Mouse (Mus musculus): ENCODE results near the gene Mog. TPM values are rescaled to one million over a fixed set of nuclear protein-coding genes. Genes with fewer than 3 reads are reported as not detected.

Gene Mog
- polyA plus RNA-seq, 1 experiment from 2014 or later = not detected

DNA sequence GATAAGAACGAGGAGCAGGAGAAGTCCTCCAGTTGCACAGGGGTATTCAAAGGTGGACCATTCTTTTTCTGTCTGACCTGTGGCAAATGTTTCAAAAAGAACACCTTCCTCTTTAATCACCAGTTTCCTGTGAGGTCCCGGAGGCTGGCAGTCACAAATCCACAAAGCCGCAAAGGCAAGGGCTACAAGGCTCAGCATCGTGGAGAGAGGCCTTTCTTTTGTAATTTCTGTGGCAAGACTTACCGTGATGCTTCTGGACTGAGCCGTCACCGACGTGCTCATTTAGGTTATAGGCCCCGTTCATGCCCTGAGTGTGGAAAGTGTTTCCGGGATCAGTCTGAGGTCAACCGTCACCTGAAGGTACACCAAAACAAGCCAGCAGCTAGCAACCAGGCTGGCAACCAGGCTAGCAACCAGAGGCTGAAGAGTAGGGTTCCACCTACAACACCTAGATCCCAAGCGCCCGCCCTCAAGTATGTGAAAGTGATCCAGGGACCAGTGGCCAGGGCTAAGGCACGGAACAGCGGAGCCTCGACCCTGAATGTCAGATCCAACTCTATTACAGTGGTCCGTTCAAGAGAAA, 13.6 kb downstream of the Mog start:
- Histone ChIP-seq H3K27me3 (no peaks in the 10 kb centered on the region), H3K9me3 (replicated peaks) (no peaks in the 10 kb centered on the region), H3K27ac (no peak overlapping the region), H3K4me1 (replicated peaks) (no peaks in the 10 kb centered on the region), H3K36me3 (peaks cover 16% of the 10 kb centered on the region), H3K4me2 (no peak overlapping the region), H3K9ac (no peak overlapping the region), H3K4me3 (no peak overlapping the region)
- ATAC-seq (replicated peaks; ENCODE audit: insufficient number of reproducible peaks, insufficient read depth, low FRiP score, low read depth) = no peak
- 88% methylated on average over 17 of the region's 17 CpGs for WGBS

DNA sequence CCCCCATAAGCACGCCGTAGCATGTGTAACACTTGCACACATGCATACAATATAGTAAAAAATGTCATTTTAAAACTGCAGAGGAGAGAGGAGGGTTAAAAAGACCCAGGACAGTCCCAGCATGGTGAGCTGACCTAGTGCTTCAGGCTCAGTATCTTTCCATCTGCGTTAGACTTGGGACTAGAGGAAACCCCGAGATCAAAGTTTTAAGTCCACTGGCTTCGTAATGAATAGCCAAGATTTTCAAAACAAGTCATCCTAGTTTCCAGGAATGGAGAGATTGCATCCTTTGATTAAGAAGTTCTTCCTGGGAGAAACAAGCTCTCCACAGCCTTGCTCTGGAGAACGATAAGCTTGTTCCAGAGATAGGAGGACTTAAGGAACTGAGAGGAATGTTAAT, 15.0 kb downstream of the Mog start:
- no peak overlapping the region for H3K9ac ChIP-seq
- 79% methylated on average over 6 of the region's 6 CpGs for WGBS
- no peaks in the 10 kb centered on the region for H3K27me3 ChIP-seq
- H3K27ac ChIP-seq = no peak overlapping the region
- peaks cover 16% of the 10 kb centered on the region for H3K36me3 ChIP-seq
- no peak overlapping the region for H3K4me2 ChIP-seq
- no peaks in the 10 kb centered on the region for H3K9me3 ChIP-seq (replicated peaks)
- ATAC-seq (replicated peaks; ENCODE audit: insufficient number of reproducible peaks, insufficient read depth, low FRiP score, low read depth) = no peak
- no peak overlapping the region for H3K4me3 ChIP-seq
- H3K4me1 ChIP-seq (replicated peaks) = 0 out of 2 replicates have a peak, but pooled peaks cover 3% of the 10 kb centered on the region

DNA sequence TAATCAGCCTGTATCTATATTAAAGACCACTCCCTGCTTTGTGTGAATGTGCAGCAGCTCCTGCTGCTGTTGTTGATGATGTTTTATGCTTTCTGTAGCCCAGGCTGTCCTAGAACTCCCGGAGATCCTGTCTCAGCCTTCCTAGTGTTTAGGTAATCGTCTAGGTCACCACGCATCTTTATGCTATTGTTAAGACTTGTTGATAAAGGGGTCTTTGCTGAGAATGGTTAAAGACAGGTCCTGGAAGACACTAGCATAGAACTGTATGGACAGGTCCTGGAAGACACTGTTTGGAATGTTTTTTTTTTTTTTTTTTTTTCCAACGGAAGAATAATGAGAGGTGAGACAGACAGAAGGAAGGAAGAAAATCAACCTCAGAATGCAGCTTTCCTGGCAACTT, 19.8 kb downstream of the Mog start:
- Histone ChIP-seq H3K4me2 (peak overlapping the region; percentile 95), H3K27me3 (no peaks in the 10 kb centered on the region), H3K9me3 (replicated peaks) (no peaks in the 10 kb centered on the region), H3K9ac (peak overlapping the region; percentile 86), H3K4me3 (peak overlapping the region; percentile 71), H3K4me1 (replicated peaks) (0 out of 2 replicates have a peak, but pooled peaks cover 5% of the 10 kb centered on the region), H3K27ac (no peak overlapping the region), H3K36me3 (peaks cover 5% of the 10 kb centered on the region; the same call in 1 of the 2 replicates)
- ATAC-seq (replicated peaks; ENCODE audit: insufficient number of reproducible peaks, insufficient read depth, low FRiP score, low read depth) = no peak
- 24% methylated on average over 4 of the region's 4 CpGs for WGBS

DNA sequence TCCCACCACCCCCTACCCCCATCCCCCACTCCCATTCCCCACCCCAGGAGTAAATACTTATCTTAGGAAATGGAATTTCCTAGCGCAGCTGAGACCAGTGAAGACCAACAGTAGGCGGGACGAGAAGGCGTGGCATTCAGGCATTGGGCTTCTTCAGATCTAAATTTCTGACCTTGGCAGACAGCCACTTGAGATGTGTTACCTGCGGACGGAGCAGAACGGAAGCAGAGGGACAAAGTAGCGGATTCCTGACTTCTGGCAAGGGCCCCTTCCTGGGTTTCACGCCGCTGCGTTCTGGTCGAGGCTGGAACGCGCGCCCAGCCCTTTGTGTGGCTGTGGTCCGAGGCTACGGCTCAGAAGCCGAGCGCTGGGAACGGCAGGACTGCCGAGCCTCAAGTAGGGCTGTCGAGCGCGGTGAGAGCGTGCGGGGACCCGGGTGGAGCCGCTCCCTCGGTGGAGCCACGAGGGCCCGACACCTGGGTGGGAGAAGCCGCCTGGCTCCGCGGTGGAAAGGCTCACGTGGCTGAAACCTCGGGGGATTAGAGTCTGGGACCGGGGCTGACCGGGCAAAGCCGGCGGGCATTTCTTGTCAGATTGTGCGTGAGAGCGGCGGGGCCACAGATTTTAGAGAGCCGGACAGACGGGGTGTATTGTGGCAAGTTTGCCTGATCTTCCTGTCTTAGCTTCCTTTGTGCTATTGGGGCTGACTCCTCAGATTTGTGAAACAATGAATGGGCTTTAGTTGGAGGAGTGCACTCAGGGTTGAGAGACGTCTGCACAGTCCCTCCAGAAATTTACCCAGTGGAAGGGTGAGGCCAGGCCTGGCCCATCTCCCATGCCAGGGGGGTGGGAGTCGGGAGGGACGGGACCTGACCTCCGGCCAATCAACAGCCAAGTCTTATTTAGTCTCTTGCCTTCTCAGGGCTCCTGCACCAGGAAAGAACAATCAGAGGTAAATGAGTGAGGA, 20.6 kb downstream of the Mog start:
- H3K4me1 ChIP-seq (replicated peaks) = 0 out of 2 replicates have a peak, but pooled peaks cover 5% of the 10 kb centered on the region
- H3K4me3 ChIP-seq = peak overlapping the region; percentile 71
- no peaks in the 10 kb centered on the region for H3K27me3 ChIP-seq
- under 1% methylated on average over 49 of the region's 49 CpGs for WGBS
- H3K9ac ChIP-seq = peak overlapping the region; percentile 86
- peaks cover 2% of the 10 kb centered on the region; the same call in 1 of the 2 replicates for H3K36me3 ChIP-seq
- H3K27ac ChIP-seq = peak overlapping the region; percentile 86
- no peaks in the 10 kb centered on the region for H3K9me3 ChIP-seq (replicated peaks)
- peak overlapping the region; percentile 95 for H3K4me2 ChIP-seq
- peak; percentile 79 for ATAC-seq (replicated peaks; ENCODE audit: insufficient number of reproducible peaks, insufficient read depth, low FRiP score, low read depth)

DNA sequence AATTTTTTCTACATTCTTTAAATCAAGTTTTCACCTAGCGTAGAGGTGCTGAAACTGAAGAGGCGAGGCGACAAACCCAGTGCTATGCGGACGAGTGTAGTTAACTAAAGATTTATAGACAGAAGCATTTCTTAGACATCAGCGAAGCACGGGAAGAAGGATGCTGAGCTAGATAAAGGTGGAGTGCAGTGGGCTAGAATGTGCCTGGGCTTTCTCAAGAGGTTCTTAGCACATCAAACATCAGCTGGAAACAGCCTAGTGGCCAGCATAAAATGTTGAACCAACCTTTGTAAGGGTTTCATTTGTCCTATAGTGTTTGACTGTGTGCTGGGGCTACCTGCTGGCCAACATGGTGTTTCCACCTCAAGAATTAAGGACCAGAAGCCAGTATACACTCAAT, 22.3 kb downstream of the Mog start, which contains the start of gene Zfp57:
TSS of gene Zfp57 (plus strand) at position 301 of the 400 bp plus-strand sequence.
- Histone ChIP-seq H3K27ac (no peak within 1 kb of the TSS), H3K4me2 (peak within 1 kb of the TSS; percentile 95), H3K4me3 (peak within 1 kb of the TSS; percentile 71), H3K36me3 (no peaks in the 10 kb centered on the region), H3K9ac (no peak within 1 kb of the TSS), H3K9me3 (replicated peaks) (no peaks in the 10 kb centered on the region), H3K27me3 (no peaks in the 10 kb centered on the region), H3K4me1 (replicated peaks) (0 out of 2 replicates have a peak, but pooled peaks cover 5% of the 10 kb centered on the region)
- 86% methylated on average over 7 of the region's 7 CpGs for WGBS
- no peak for ATAC-seq (replicated peaks; ENCODE audit: insufficient number of reproducible peaks, insufficient read depth, low FRiP score, low read depth)

DNA sequence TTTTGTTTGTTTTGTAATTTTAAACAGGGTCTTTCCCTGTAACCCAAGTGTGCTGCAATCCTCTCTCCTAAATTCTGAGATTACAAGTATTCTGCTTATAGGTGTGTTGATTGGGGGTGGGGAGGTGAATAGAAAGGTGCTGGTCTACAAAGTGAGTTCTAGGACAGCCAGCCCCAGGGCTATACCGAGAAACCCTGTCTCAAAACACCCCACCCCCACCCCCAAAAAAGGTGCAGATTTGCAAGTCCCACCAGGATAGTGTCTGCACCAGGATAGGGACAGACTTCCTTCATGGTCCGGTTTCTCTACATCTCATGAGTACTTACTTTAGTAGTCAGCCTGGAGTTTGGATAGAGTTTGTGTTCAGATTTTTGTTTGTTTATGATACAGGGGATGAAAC, 24.7 kb downstream of the Mog start:
- WGBS = 61% methylated on average over 2 of the region's 2 CpGs
- no peak overlapping the region for H3K9ac ChIP-seq
- H3K4me1 ChIP-seq (replicated peaks) = 0 out of 2 replicates have a peak, but pooled peaks cover 5% of the 10 kb centered on the region
- no peak for ATAC-seq (replicated peaks; ENCODE audit: insufficient number of reproducible peaks, insufficient read depth, low FRiP score, low read depth)
- H3K27ac ChIP-seq = no peak overlapping the region
- H3K36me3 ChIP-seq = no peaks in the 10 kb centered on the region
- no peaks in the 10 kb centered on the region for H3K27me3 ChIP-seq
- no peaks in the 10 kb centered on the region for H3K9me3 ChIP-seq (replicated peaks)
- no peak overlapping the region for H3K4me2 ChIP-seq
- no peak overlapping the region for H3K4me3 ChIP-seq

DNA sequence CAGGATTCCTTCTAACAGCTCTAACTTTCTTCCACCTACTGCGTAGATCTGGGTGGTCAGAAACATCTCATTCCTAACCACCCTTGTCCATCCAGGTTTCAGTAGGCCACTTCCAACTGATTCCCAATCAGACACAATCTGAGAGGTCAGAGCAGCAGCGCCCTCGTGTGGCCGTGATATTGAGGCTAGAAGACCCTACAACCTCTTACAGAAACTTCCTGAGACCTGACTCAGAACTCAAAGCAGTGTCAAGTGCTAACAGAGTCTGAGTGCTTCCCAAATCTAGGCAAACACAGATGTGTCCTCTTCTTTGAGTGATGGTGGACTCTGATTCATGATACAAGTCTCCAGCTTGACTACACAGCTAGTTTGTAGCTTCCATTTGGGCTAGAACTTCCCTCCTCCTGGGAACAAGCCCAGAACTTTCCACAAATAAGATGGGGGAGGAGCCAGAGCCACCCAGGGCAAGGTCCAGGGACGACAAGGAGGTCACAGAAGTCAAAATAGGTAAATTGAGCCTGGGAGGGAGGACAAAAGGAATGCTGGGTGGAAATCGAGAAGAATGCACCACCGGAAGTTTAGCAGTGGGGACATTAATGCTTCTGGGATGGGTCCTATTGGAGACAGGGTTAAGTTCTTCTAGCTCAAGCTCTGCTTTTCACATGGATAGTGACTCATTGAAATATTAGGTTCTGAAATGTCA, 26.0 kb downstream of the Mog start:
- Histone ChIP-seq H3K9me3 (replicated peaks) (no peaks in the 10 kb centered on the region), H3K9ac (no peak overlapping the region), H3K36me3 (no peaks in the 10 kb centered on the region), H3K27me3 (no peaks in the 10 kb centered on the region), H3K4me1 (replicated peaks) (no peaks in the 10 kb centered on the region), H3K27ac (no peak overlapping the region), H3K4me3 (no peak overlapping the region), H3K4me2 (no peak overlapping the region)
- no peak for ATAC-seq (replicated peaks; ENCODE audit: insufficient number of reproducible peaks, insufficient read depth, low FRiP score, low read depth)
- WGBS = 23% methylated on average over 7 of the region's 7 CpGs

DNA sequence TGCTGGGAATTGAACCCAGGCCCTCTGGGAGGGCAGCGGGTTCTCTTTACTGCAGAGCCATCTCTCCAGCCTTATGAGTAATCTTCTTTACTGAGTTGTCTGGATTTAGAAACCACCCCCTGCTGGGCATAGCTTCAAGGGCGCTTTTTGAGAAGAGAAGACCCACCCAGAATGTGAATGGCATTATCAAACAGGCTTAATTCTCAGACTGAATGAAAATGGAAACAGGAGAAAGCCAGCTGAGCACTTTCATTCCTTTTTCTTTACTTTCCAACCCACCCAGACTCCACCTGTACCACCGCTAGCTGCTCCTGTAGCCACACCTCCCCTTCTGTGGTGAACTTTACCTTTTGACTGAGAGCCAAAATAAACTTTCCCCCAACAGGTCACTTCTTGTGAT, 27.8 kb downstream of the Mog start:
- H3K27ac ChIP-seq = no peak overlapping the region
- H3K4me1 ChIP-seq (replicated peaks) = no peaks in the 10 kb centered on the region
- no peak for ATAC-seq (replicated peaks; ENCODE audit: insufficient number of reproducible peaks, insufficient read depth, low FRiP score, low read depth)
- WGBS = 59% methylated on average over 3 of the region's 3 CpGs
- H3K4me2 ChIP-seq = no peak overlapping the region
- H3K36me3 ChIP-seq = no peaks in the 10 kb centered on the region
- no peaks in the 10 kb centered on the region for H3K9me3 ChIP-seq (replicated peaks)
- no peaks in the 10 kb centered on the region for H3K27me3 ChIP-seq
- H3K9ac ChIP-seq = no peak overlapping the region
- no peak overlapping the region for H3K4me3 ChIP-seq

DNA sequence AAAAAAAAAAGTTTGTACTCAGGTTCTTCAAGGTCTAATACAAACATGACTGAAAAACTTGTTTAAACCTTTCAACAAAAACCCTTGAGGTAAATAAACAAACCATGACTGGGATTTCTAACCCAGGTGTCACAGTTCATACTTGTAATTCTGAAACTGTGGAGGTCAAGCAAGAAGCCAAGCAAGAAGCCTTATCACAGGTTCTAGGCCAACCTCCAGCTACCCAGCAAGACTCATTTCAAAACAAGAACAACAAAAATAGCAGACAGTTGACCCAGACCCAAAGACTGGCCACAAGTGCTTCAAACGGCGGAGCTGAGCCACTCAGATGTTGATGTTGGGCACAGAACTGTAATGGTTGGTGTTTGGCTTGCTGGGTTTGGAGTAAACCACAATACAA, 28.7 kb downstream of the Mog start:
- ATAC-seq (replicated peaks; ENCODE audit: insufficient number of reproducible peaks, insufficient read depth, low FRiP score, low read depth) = no peak
- Histone ChIP-seq H3K9me3 (replicated peaks) (no peaks in the 10 kb centered on the region), H3K4me2 (no peak overlapping the region), H3K27me3 (0 out of 2 replicates have a peak, but pooled peaks cover under 1% of the 10 kb centered on the region), H3K4me1 (replicated peaks) (no peaks in the 10 kb centered on the region), H3K36me3 (no peaks in the 10 kb centered on the region), H3K4me3 (no peak overlapping the region), H3K27ac (no peak overlapping the region), H3K9ac (no peak overlapping the region)
- 74% methylated on average over 2 of the region's 2 CpGs for WGBS

DNA sequence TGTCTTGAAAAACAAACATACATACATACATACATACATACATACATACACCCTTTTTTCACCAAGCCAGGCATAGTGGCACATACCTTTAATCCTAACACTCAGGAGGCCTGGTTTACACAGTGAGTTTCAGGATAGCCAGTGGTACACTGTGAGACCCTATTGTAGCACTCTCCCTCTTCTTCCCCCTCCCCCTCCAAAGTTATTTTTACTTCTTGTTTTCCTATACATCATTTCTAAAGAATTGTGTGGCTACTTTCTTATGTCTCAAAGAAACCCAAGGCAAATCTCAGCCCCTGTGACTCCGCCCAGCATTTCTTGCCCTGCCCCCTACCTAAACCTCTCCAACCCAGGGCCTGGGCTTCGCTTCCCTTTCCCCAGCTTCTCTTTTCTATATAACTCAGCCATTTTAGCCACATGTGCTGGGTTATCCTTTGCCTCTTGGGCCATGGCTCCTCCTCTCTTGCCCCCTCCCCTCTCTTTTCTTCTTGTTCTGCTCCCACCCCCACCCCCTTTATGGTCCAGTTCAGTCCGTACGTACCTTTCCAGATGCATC, 29.4 kb downstream of the Mog start:
- H3K36me3 ChIP-seq = no peaks in the 10 kb centered on the region
- H3K9me3 ChIP-seq (replicated peaks) = no peaks in the 10 kb centered on the region
- no peak for ATAC-seq (replicated peaks; ENCODE audit: insufficient number of reproducible peaks, insufficient read depth, low FRiP score, low read depth)
- H3K4me1 ChIP-seq (replicated peaks) = 0 out of 2 replicates have a peak, but pooled peaks cover 2% of the 10 kb centered on the region
- H3K4me3 ChIP-seq = no peak overlapping the region
- WGBS = 88% methylated on average over 4 of the region's 4 CpGs
- H3K4me2 ChIP-seq = no peak overlapping the region
- H3K27ac ChIP-seq = no peak overlapping the region
- no peak overlapping the region for H3K9ac ChIP-seq
- peaks cover 7% of the 10 kb centered on the region; the same call in 1 of the 2 replicates for H3K27me3 ChIP-seq
